Mouse (Mus musculus) heart, adult 10 weeks (tissue): ENCODE results near the gene Ahsa2. TPM values are rescaled to one million over a fixed set of nuclear protein-coding genes. Genes with fewer than 3 reads are reported as not detected.

ENCODE experiments used
- polyA plus RNA-seq: library from polyadenylated mRNA; stranded (reverse); fragments of 350-450 nt; fragmentation: Illumina TruSeq; extraction: RNeasy Lipid Tissue Mini Kit (QIAGEN cat#74804); gene quantifications from one replicate; pipeline ENCODE4 v1.2.3, GENCODE M21; 2014; ENCODE audit warnings: low read depth, low replicate concordance

The Ahsa2 gene
- 51.6 TPM for polyA plus RNA-seq

DNA sequence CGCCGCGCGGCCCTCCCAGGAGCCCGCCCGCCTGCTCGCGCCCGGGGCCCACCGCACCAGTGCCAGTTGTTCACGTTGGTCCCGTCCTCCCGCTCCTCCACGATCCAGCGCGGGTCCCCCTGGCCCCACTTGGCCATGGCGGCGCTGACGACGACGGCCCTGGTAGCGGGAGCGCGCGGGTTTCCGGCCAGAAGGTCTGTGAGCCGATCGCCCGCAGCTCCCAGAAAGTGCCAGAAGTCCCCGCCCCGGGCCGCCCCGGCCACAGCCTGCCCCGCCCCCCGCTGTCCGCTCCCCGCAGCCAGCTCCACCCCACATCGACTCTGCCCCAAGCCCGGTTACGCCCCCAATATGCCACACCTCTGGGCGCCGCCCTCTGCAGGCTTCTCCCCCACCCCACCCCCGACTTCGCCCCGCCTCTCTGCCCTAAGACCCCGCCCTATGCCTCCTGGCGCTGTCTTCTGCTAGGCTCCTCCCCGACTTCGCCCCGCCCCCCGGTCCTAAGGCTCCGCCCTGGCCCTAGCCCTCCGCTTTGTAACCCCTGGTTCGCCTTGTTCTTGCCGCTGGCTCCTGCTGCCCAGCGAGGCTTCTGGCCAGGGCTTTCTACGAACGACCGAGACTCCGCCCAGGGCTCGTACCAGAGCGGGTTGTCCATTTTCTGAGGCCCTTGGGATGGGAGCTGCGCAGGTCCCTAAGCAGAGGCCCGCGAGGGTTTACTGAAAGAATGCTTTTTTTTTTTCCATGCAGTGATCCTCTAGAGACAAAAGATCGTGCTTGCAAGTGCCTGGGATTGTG lies at the start of gene Ahsa2:
Ahsa2 (minus strand) TSS at position 313 of the 792 bp plus-strand sequence.

DNA sequence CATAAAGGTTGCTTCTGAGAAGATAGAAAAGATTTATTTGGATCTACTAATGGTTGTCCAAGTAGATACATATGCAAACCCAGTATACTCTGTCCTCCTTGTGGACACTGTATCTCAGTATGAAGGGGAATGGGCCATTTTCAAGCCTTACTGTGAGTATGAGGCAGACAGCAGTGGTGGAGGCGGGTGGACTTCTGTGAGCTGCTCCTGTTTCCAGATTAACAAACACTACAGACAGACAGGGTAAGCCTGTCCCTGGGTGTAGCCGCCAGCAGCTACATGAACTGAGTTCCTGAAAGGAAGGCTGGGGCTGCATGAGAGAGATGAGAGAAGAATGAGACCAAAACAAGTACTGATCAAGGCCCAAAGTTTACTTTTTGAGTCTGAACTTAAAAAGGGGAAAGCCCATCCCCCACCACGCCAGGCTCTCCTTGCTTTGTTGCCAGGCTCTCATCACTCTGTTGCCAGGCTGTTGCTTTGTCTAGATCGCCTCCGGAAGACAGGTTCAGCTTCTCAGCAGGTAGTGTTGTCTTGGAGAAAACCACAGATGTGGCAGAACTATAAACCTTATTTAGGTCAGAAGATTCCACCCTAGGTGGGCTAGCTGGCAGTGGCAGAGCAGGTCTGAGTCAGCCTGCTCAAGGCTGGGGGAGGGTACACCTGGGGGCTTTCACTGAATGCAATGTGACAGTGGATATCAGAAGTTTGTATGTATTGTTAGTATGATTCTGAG lies 22.8 kb upstream of the Ahsa2 start, which contains the start of gene 1700093K21Rik:
1700093K21Rik (minus strand) TSS at position 683 of the 733 bp plus-strand sequence.

Other genes with a start within 250 kb of the Ahsa2 start
- 31.2 TPM for gene Xpo1, start 242.0 kb downstream of the Ahsa2 start, polyA plus RNA-seq
- gene Usp34, start 191.1 kb downstream of the Ahsa2 start, polyA plus RNA-seq = 29.3 TPM
- gene 1700093K21Rik, start 23.1 kb upstream of the Ahsa2 start, polyA plus RNA-seq = not detected
- 8.7 TPM for gene 0610010F05Rik, start 135.6 kb upstream of the Ahsa2 start, polyA plus RNA-seq
- gene Pus10, start 167.6 kb upstream of the Ahsa2 start, polyA plus RNA-seq = 9.3 TPM
- 19.7 TPM for gene Pex13, start 167.9 kb upstream of the Ahsa2 start, polyA plus RNA-seq